Mouse (Mus musculus) pancreas, adult 10 weeks (tissue): ENCODE results near the gene Lnpk. TPM values are rescaled to one million over a fixed set of nuclear protein-coding genes. Genes with fewer than 3 reads are reported as not detected.

Source experiments
- polyA plus RNA-seq: library from polyadenylated mRNA; stranded (reverse); fragments of 350-450 nt; fragmentation: Illumina TruSeq; extraction: RNeasy Lipid Tissue Mini Kit (QIAGEN cat#74804); gene quantifications from one replicate; pipeline ENCODE4 v1.2.3, GENCODE M21; 2015; ENCODE audit warnings: low read depth, low replicate concordance; ENCODE audit not compliant: insufficient read depth

Gene Lnpk
- polyA plus RNA-seq: 2.7 TPM

DNA sequence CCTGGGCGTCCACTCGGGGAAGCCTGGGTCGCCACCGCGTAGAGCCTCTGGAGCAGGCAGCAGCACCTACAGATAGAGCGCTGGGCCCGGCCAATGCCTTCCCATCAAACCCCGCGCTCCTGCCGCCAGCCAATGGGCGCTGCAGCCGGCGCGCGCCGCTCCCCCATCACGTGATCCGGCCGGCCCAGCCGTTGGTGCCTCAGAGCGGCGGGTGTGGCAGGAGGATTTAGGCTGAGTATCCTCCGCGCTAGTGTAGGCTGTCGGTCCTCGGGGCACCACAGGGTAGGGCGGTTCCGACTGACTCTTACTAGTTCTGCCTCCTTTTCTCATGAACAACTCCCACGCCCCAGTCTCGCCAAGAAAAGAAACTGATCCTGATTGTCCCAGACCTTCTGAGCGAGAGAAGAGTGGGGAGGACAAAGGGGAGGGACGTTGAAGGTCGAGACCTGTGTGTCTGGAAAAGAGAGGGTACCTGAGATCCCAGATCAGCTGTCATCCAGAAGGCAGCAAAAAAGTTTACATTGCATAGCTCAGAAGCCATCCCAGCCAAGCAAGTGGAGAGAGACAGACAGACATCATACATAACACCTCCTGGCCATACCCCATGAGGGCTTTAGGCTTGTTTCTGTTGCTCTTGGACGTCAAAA lies at the start of gene Lnpk:
Gene Lnpk (minus strand): TSS at position 593 of the 647 bp plus-strand sequence.

Other genes starting within 250 kb of the Lnpk start
- not detected for gene Evx2, start 80.1 kb upstream of the Lnpk start, polyA plus RNA-seq
- gene Hoxd13, start 88.9 kb upstream of the Lnpk start, polyA plus RNA-seq: not detected
- gene Hoxd12, start 95.6 kb upstream of the Lnpk start, polyA plus RNA-seq: not detected
- gene Hoxd11, start 100.1 kb upstream of the Lnpk start, polyA plus RNA-seq: not detected
- gene Hoxd10, start 112.5 kb upstream of the Lnpk start, polyA plus RNA-seq: not detected
- gene Hoxd9, start 118.3 kb upstream of the Lnpk start, polyA plus RNA-seq: 0.50 TPM
- 4.5 TPM for gene Hoxd8, start 125.2 kb upstream of the Lnpk start, polyA plus RNA-seq
- gene Hoxd3, start 132.5 kb upstream of the Lnpk start, polyA plus RNA-seq: not detected
- gene Hoxd4, start 132.5 kb upstream of the Lnpk start, polyA plus RNA-seq: 1.6 TPM
- 0.35 TPM for gene Gm28230, start 147.3 kb upstream of the Lnpk start, polyA plus RNA-seq
- gene Hoxd1, start 183.5 kb upstream of the Lnpk start, polyA plus RNA-seq: not detected
- gene Mtx2, start 246.4 kb upstream of the Lnpk start, polyA plus RNA-seq: 7.6 TPM